Mouse (Mus musculus) heart, adult 2 months (tissue): Measurements from ENCODE around the gene BC029722.

ENCODE experiments used
- CTCF ChIP-seq: fragments of 200-600 bp; IDR thresholded peaks from 2 replicates; pipeline ENCODE4 v1.8.1; 2022; ENCODE audit warnings: antibody characterized with exemption, mild to moderate bottlenecking, moderate library complexity
- EP300 ChIP-seq: fragments of 200-500 bp; IDR thresholded peaks from 2 replicates; pipeline ENCODE4 v1.6.1; 2011; ENCODE audit warnings: low read depth, low read length, control low read depth; ENCODE audit not compliant: insufficient read depth
- POLR2A ChIP-seq: fragments of 200-500 bp; IDR thresholded peaks from 2 replicates; pipeline ENCODE4 v1.6.1; 2011; ENCODE audit warnings: mild to moderate bottlenecking, low read depth, low read length, control low read depth; ENCODE audit not compliant: insufficient read depth

DNA sequence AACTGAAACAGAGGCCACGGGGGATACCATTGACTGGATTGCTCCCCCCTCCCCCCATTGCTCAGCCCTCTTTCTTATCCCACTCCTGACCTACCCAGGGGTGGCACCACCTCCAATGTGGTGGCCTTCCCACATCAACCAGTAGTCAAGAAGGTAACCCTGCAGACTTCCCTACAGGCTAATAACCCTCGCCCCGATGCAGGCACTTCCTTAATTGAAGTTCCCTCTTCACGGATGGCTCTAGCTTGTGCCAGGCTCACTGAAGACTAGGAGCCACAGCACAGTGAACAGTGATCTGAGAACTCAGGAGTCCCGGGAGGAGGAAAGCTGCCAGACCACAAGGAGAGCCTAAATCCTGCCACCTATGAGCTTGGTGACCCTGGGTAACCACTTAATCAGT, 32.3 kb downstream of the BC029722 start:
- TF ChIP-seq EP300: no peak
- no peak for TF ChIP-seq POLR2A
- no peak for TF ChIP-seq CTCF
